8 mouse cellular contexts compared by ENCODE assay signal in the genomic region with DNA sequence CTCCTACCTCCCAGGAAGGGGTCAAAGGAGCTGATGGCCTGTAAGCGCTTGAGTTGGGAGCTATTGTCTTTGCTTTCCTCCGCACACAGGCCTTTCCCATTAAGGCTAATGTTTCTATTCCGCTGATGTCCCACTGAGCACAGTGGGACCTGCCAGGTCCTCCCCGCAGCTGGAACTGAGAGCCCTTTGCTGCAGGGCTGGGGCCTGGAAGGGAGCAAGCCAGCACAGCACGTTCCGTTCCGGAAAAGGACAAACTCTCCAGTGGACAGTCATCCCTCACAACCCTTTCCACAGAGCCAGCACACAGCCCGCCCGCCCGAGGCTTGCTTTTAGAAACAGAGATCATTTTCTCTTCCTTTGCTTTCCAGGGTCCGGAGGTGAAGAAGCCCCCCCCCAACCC.
DNase-seq lines count a peak whose midpoint lies in the region; ATAC-seq and TF ChIP-seq lines count a peak whose summit lies in the region.

No protein-coding gene starts in this region.

- H3K9me3 ChIP-seq in hindbrain, embryonic 11.5 days (ENCODE audit: control insufficient read depth, low read length), result no peaks in the 10 kb centered on the region
- no peaks in the 10 kb centered on the region for H3K9me3 ChIP-seq in limb, embryonic 12.5 days
- no peaks in the 10 kb centered on the region for H3K9me3 ChIP-seq in midbrain, embryonic 16.5 days (replicated peaks; ENCODE audit: control insufficient read depth, low read length, poor library complexity, severe bottlenecking)

- H3K27me3 ChIP-seq in hindbrain, embryonic 11.5 days (ENCODE audit: control insufficient read depth, insufficient read depth, low read length), result no peaks in the 10 kb centered on the region
- no peaks in the 10 kb centered on the region for H3K27me3 ChIP-seq in limb, embryonic 12.5 days
- H3K27me3 ChIP-seq in midbrain, embryonic 16.5 days (ENCODE audit: control insufficient read depth, insufficient read depth, low read depth, low read length), result no peaks in the 10 kb centered on the region

- H3K9ac ChIP-seq in hindbrain, embryonic 11.5 days (ENCODE audit: low read depth, low read length), result no peak overlapping the region
- H3K9ac ChIP-seq in limb, embryonic 12.5 days (replicated peaks), result no peak overlapping the region
- H3K9ac ChIP-seq in midbrain, embryonic 16.5 days (ENCODE audit: low read depth, low read length), result 0 out of 2 replicates have a peak overlapping the region, but pooled peaks have one; percentile 40

- peak overlapping the region; percentile 46 for H3K4me3 ChIP-seq in gastrocnemius, adult 2 months
- no peak overlapping the region for H3K4me3 ChIP-seq in hindbrain, embryonic 11.5 days (ENCODE audit: low read depth, low read length)
- no peak overlapping the region for H3K4me3 ChIP-seq in limb, embryonic 12.5 days (replicated peaks)
- no peak overlapping the region for H3K4me3 ChIP-seq in midbrain, embryonic 16.5 days (ENCODE audit: low read depth, low read length)

- DNase-seq in urinary bladder, adult 18-20 months (ENCODE audit: low spot score in 2 of 2), result peak; percentile 37 to 76
- no peak for DNase-seq in urinary bladder, postnatal 10 days (ENCODE audit: low spot score)
- DNase-seq in gastrocnemius, adult 2 months, result peak; percentile 91
- DNase-seq in hindbrain, embryonic 11.5 days (ENCODE audit: low spot score), result peak; percentile 36
- no peak for DNase-seq in thymus, postnatal 14 days

- no peak for TF ChIP-seq CTCF in gastrocnemius, adult 2 months (IDR thresholded peaks at IDR 0.05)

- ATAC-seq in hindbrain, embryonic 11.5 days (ENCODE audit: low FRiP score), result peak; percentile 45; the same call in 1 of the 2 replicates
- no peak for ATAC-seq in limb, embryonic 12.5 days (ENCODE audit: insufficient number of reproducible peaks, insufficient read depth, low FRiP score, low TSS enrichment, low read depth)
- ATAC-seq in midbrain, embryonic 16.5 days, result no peak
- no peak for ATAC-seq in monocyte, adult 5-6 weeks (replicated peaks; ENCODE audit: insufficient number of reproducible peaks, low FRiP score, low TSS enrichment, poor library complexity, severe bottlenecking)

- H3K36me3 ChIP-seq in hindbrain, embryonic 11.5 days (ENCODE audit: control insufficient read depth, insufficient read depth, low read length), result no peaks in the 10 kb centered on the region
- no peaks in the 10 kb centered on the region for H3K36me3 ChIP-seq in limb, embryonic 12.5 days
- no peaks in the 10 kb centered on the region for H3K36me3 ChIP-seq in midbrain, embryonic 16.5 days (ENCODE audit: control insufficient read depth, insufficient read depth, low read length)

- WGBS in hindbrain, embryonic 11.5 days, result 4% methylated on average over 11 of the region's 11 CpGs
- 6% methylated on average over 11 of the region's 11 CpGs for WGBS in limb, embryonic 12.5 days
- 5% methylated on average over 11 of the region's 11 CpGs for WGBS in midbrain, embryonic 16.5 days

- 0 out of 2 replicates have a peak overlapping the region, but pooled peaks have one; percentile 15 for H3K4me2 ChIP-seq in hindbrain, embryonic 11.5 days (replicated peaks; ENCODE audit: low read depth, low read length)
- H3K4me2 ChIP-seq in limb, embryonic 12.5 days, result peak overlapping the region; percentile 33
- peak overlapping the region; percentile 31 for H3K4me2 ChIP-seq in midbrain, embryonic 16.5 days (ENCODE audit: low read length)

- intact Hi-C loops in gastrocnemius, adult 2 months (cut with DNase I), result no loop called here

- peaks cover 3% of the 10 kb centered on the region; the same call in 1 of the 2 replicates for H3K4me1 ChIP-seq in hindbrain, embryonic 11.5 days (replicated peaks; ENCODE audit: control insufficient read depth, insufficient read depth, low read length)
- H3K4me1 ChIP-seq in limb, embryonic 12.5 days (replicated peaks), result peaks cover 34% of the 10 kb centered on the region
- H3K4me1 ChIP-seq in midbrain, embryonic 16.5 days (ENCODE audit: control insufficient read depth, insufficient read depth, low read length), result peaks cover 11% of the 10 kb centered on the region; the same call in 1 of the 2 replicates

- peak overlapping the region; percentile 83 for H3K27ac ChIP-seq in gastrocnemius, adult 2 months
- H3K27ac ChIP-seq in hindbrain, embryonic 11.5 days (ENCODE audit: low read depth, low read length), result no peak overlapping the region
- peak overlapping the region; percentile 75 for H3K27ac ChIP-seq in limb, embryonic 12.5 days
- H3K27ac ChIP-seq in midbrain, embryonic 16.5 days (ENCODE audit: low read length), result no peak overlapping the region

Comparison
In these comparisons a context has a peak if more than half of its experiments do, and no peak if none do; other contexts are left out.
1. DNase-seq: peak in urinary bladder, adult 18-20 months (2 of 2), gastrocnemius, adult 2 months (single experiment) and hindbrain, embryonic 11.5 days (single experiment); none in urinary bladder, postnatal 10 days (single experiment) and thymus, postnatal 14 days (single experiment).
2. H3K27ac ChIP-seq: peak in gastrocnemius, adult 2 months (single experiment) and limb, embryonic 12.5 days (single experiment); none in hindbrain, embryonic 11.5 days (single experiment) and midbrain, embryonic 16.5 days (single experiment).
3. Peak in every context shown above with its lines, with median percentiles within 50 percentile points of each other: H3K4me2 ChIP-seq.